Mouse (Mus musculus): ENCODE results near the gene Sirt4. TPM values are rescaled to one million over a fixed set of nuclear protein-coding genes. Genes with fewer than 3 reads are reported as not detected.
A peak's percentile ranks its signal among the peaks of the same experiment; 100 is the strongest.
"Not testable (repeated sequence)": the region's sequence is repeated elsewhere in the genome, so short reads cannot be mapped to it uniquely, and the experiment has no call there.

Gene Sirt4
- total RNA-seq, 2 experiments from 2014 or later = 29.9 to 31.3 TPM

GRCm38 (mm10) chr5:115516081-115516907 is 31.8 kb upstream of the Sirt4 start:
- no peak for DNase-seq (ENCODE audit: low spot score in 2 of 2)

- DNase-seq (ENCODE audit: low spot score in 2 of 2) = no peak
Observed at GRCm38 (mm10) chr5:115514896-115515587, 30.5 kb upstream of the Sirt4 start.

GRCm38 (mm10) chr5:115514346-115514745 is 29.8 kb upstream of the Sirt4 start:
- DNase-seq (ENCODE audit: low spot score in 2 of 2) = no peak

GRCm38 (mm10) chr5:115513721-115514120 is 29.2 kb upstream of the Sirt4 start:
- DNase-seq (ENCODE audit: low spot score in 2 of 2) = no peak

DNA sequence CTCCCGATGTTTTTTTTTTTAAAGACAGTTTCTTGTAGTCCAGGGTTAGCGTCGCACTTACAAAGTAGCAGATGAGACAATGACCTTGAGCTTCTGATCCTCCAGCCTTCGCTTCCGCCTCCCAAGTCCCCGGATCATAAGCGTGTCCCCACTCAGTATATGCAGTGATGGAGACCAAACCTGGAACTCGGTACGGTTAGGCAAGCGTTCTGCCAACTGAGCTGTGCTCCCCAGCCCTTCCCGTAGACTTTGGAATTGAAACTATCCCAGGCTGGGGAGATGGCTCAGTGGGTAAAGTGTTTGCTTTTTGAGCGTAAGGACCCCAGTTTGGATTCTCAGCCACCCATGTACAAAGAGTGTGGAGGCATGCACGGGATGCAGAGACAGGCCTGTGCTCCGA is 28.7 kb upstream of the Sirt4 start:
- no peak for DNase-seq (ENCODE audit: low spot score in 2 of 2)

DNA sequence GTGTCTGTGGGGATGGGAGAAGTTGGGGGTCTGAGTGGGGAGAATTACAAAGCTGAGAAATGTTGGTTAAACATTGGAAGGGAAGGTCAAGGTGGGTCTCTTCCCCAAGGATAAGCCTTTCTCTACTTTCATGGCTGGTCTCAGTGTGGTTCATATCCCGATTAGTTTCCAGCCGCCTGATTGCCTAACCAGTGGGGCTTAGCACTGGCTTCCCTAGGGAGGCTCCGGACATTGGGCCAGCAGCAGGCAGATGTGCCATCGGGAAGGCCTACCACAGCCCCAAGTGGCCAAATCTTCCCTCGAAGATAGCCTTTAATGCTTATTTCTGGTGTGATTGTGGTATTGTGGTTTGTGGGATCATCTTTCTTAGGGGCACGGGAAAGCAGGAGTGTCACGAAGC is 27.9 kb upstream of the Sirt4 start:
- no peak for DNase-seq (ENCODE audit: low spot score in 2 of 2)

GRCm38 (mm10) chr5:115509790-115510689 is 25.5 kb upstream of the Sirt4 start:
- DNase-seq (ENCODE audit: low spot score in 2 of 2) = no peak

- no peak for DNase-seq (ENCODE audit: low spot score in 2 of 2)
Observed at GRCm38 (mm10) chr5:115509321-115509761, 24.8 kb upstream of the Sirt4 start.

- no peak for DNase-seq (ENCODE audit: low spot score in 2 of 2)
Observed at GRCm38 (mm10) chr5:115508859-115509147, 24.3 kb upstream of the Sirt4 start.

DNA sequence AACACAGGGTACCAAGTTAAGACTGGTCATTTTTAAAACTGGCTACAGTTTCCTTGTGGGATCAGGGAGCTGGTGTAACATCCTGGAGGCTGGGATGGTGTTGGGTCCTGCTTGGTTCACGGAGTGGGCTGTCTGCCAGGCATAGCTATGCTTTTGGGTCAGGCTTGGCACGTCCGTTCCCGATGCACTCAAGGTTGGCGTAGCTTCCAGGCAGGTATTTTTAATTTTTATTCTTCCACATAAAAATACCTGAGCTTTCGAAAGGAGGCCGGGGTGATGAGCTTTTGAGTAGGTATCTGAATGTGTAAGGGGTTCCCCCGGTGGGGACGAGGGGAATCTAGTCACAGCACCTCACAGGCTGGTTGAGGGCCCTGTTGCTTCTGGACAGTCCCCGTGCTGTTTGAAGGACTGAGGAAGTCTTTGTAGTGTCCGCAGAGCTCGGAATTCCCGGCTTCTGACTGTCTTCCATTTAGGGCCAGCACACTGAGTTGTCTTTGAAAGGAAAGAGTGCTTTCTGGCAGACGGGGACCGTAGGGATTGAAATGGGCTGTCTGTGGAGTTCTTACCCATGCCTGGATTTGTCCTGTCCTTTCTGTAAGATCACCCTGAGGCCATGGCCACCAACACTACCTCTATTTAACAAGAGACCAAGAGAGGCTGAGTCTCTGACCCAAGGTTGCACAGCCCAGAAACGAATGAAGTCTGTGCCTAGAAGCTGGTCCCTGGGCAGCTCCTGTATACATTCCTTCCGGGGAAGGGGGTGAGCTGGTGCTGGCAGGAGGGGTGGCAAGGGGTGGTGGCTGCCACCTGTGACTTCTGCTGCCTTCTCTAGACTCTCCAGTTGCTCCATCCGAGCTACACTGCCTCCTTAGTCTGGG is 23.7 kb upstream of the Sirt4 start:
- DNase-seq (ENCODE audit: low spot score in 2 of 2) = no peak

GRCm38 (mm10) chr5:115507267-115507980 is 22.9 kb upstream of the Sirt4 start:
- DNase-seq (ENCODE audit: low spot score in 2 of 2) = no peak

GRCm38 (mm10) chr5:115506454-115507201 is 22.1 kb upstream of the Sirt4 start, which contains the start of gene Pxn:
TSS of gene Pxn (plus strand) at chr5:115506676.
- peak; percentile 95 to 97 for DNase-seq (ENCODE audit: low spot score in 2 of 2)

GRCm38 (mm10) chr5:115505617-115506016 is 21.1 kb upstream of the Sirt4 start:
- DNase-seq (ENCODE audit: low spot score in 2 of 2) = not testable (repeated sequence)

DNA sequence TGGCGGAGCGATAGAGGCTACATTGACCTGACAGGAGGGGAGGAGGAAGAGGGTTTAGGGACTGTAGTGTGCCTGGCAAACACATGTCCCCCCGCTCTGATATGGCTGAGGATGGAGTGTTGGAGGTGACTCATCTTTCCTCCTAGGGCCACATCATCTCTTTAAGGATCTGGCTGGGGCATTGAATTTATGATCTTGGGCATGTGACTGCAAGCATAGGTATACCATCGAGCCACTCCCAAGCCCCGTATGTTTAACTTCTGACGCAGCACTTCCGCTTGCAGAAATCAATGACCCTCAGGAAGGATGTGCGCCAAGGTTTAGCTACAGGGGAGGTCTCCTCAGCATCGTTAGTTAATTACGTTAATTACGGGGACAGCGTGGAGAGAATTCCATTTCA is 18.5 kb upstream of the Sirt4 start:
- DNase-seq (ENCODE audit: low spot score in 2 of 2) = no peak

- DNase-seq (ENCODE audit: low spot score in 2 of 2) = no peak
Observed at GRCm38 (mm10) chr5:115500383-115500935, 15.9 kb upstream of the Sirt4 start.

DNA sequence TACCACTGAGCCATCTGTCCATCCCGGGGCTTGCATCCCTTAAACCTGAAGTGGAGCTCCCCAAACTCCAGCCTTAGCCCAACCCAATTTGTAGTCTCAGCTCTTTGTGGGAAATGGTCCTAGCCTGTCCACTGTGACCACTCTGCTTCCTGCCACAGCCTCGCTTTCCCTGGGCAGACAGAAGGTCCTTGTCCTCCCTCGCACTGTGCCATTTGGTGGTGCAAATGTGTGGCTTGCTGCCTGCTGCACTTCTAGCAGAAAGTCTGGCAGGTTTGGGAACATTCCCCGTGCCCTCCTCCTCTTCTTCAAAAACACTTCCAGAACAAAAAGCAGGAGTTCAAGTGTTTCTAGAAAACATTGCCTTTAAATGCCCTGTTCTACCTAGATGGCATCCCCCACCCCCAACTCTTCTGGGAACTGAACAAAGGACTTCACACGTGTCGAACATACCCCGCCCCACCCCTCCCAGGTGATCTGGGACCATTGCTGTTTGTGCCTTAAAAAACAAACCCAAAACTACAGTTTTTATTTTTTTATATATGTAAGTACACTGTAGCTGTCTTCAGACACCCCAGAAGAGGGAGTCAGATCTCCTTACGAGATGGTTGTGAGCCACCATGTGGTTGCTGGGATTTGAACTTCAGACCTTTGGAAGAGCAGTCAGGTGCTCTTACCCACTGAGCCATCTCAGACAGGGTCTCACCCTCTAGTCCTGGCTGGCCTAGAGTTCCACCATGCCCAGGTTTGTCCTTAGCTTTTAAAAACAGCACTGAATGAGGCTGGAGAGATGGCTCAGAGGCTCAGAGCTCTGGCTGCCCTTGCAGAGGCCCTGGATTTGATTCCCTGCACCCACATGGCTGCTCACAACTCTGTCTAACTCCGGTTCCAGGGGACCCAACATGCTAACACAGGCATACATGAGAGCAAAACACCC is 14.0 kb upstream of the Sirt4 start:
- DNase-seq (ENCODE audit: low spot score in 2 of 2) = no peak

DNA sequence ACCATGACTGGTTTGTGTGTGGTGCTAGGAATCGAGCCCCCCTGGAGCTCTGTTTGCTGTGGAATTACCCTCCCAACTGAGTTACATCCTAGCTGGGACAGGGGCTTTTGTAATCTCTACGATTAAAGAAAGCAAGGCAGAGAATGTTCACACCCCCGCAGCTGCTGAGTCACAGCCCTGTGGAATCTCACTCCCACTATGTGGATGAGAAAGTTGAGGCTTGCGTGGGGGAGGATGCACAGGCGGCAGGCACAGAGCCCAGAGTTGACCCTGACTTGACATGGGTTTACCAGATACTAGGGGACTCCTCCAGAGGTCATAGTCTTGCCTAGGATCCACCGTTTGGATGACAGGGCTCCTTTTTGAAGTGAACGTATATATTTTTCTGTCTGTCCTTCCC is 12.5 kb upstream of the Sirt4 start:
- no peak for DNase-seq (ENCODE audit: low spot score in 2 of 2)

- not testable (repeated sequence) for DNase-seq (ENCODE audit: low spot score in 2 of 2)
Observed at GRCm38 (mm10) chr5:115495618-115496017, 11.1 kb upstream of the Sirt4 start.
